Comparison of ENCODE assay signal across 19 mouse cellular contexts in the genomic region with DNA sequence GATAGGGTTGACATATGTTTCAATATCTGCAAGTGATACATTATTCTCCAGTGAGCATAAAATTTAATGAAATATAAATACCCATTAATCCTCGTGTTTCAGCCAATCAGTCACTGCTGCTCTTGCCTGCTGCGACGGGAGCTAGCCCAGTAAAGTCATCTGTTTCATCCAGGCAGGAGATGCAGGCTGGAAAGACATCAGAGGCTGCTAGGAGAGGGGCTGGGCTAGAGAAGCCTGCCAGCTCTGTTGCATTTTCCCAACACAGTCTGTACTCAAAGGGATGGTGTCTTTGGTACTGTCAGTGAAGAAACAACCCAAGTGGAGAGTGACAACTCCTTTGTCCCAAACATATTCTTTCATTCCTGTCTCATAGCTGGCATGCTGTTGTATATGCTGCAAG.
DNase-seq lines count a peak whose midpoint lies in the region; ATAC-seq lines count a peak whose summit lies in the region.
"Had no signal": no experiment of that assay in that cellular context is flagged by ENCODE, and none has a peak within 500 bp of the region (broad histone marks: within the 10 kb centered on the region; RNA-seq: fewer than 3 reads in every experiment).

No protein-coding gene starts in this region.

- no peak overlapping the region for H3K4me3 ChIP-seq in heart, embryonic 11.5 days (ENCODE audit: low read depth, low read length)
- H3K4me3 ChIP-seq in midbrain, embryonic 15.5 days: no peak overlapping the region
- H3K4me3 ChIP-seq in midbrain, embryonic 10.5 days: no peak overlapping the region
- H3K4me3 ChIP-seq: embryonic facial prominence, embryonic 12.5 days; forebrain, embryonic 13.5 days; heart, embryonic 10.5 days; heart, embryonic 15.5 days had no signal

- WGBS in heart, embryonic 11.5 days (ENCODE audit: insufficient replicate concordance): 55% methylated on average over 3 of the region's 3 CpGs
- 42% methylated on average over 3 of the region's 3 CpGs for WGBS in midbrain, embryonic 15.5 days
- WGBS in midbrain, embryonic 10.5 days: 73% methylated on average over 3 of the region's 3 CpGs

- no peaks in the 10 kb centered on the region for H3K4me1 ChIP-seq in heart, embryonic 11.5 days (ENCODE audit: control insufficient read depth, insufficient read depth, low read length)
- no peaks in the 10 kb centered on the region for H3K4me1 ChIP-seq in midbrain, embryonic 15.5 days
- peaks cover 8% of the 10 kb centered on the region; the same call in 1 of the 2 replicates for H3K4me1 ChIP-seq in midbrain, embryonic 10.5 days
- H3K4me1 ChIP-seq: embryonic facial prominence, embryonic 12.5 days; forebrain, embryonic 13.5 days; heart, embryonic 10.5 days; heart, embryonic 15.5 days had no signal

- no peak overlapping the region for H3K9ac ChIP-seq in heart, embryonic 11.5 days (ENCODE audit: low read depth, low read length)
- no peak overlapping the region for H3K9ac ChIP-seq in midbrain, embryonic 15.5 days
- H3K9ac ChIP-seq: embryonic facial prominence, embryonic 12.5 days; forebrain, embryonic 13.5 days; heart, embryonic 15.5 days had no signal

- peaks cover 3% of the 10 kb centered on the region; the same call in 1 of the 2 replicates for H3K27me3 ChIP-seq in heart, embryonic 11.5 days (ENCODE audit: control insufficient read depth, insufficient read depth, low read length)
- H3K27me3 ChIP-seq in midbrain, embryonic 15.5 days (replicated peaks): peaks cover 6% of the 10 kb centered on the region; the same call in 1 of the 2 replicates
- peaks cover 41% of the 10 kb centered on the region for H3K27me3 ChIP-seq in midbrain, embryonic 10.5 days (ENCODE audit: low read depth, poor library complexity, severe bottlenecking)
- H3K27me3 ChIP-seq: embryonic facial prominence, embryonic 12.5 days had no signal

- H3K36me3 ChIP-seq in heart, embryonic 11.5 days (ENCODE audit: control insufficient read depth, insufficient read depth, low read length): no peaks in the 10 kb centered on the region
- no peaks in the 10 kb centered on the region for H3K36me3 ChIP-seq in midbrain, embryonic 15.5 days (replicated peaks)
- H3K36me3 ChIP-seq in midbrain, embryonic 10.5 days: no peaks in the 10 kb centered on the region
- H3K36me3 ChIP-seq: embryonic facial prominence, embryonic 12.5 days; heart, embryonic 10.5 days; heart, embryonic 15.5 days had no signal

- H3K9me3 ChIP-seq in heart, embryonic 11.5 days (replicated peaks; ENCODE audit: control insufficient read depth, low read length): no peaks in the 10 kb centered on the region
- H3K9me3 ChIP-seq in midbrain, embryonic 15.5 days: no peaks in the 10 kb centered on the region
- no peaks in the 10 kb centered on the region for H3K9me3 ChIP-seq in midbrain, embryonic 10.5 days (replicated peaks)
- H3K9me3 ChIP-seq: embryonic facial prominence, embryonic 12.5 days; forebrain, embryonic 13.5 days; heart, embryonic 10.5 days; heart, embryonic 15.5 days had no signal

- H3K4me2 ChIP-seq in heart, embryonic 11.5 days: no peak overlapping the region
- H3K4me2 ChIP-seq in midbrain, embryonic 15.5 days: no peak overlapping the region
- H3K4me2 ChIP-seq: embryonic facial prominence, embryonic 12.5 days; forebrain, embryonic 13.5 days; heart, embryonic 15.5 days had no signal

- DNase-seq in heart, adult 11 months: peak; percentile 40
- peak; percentile 14 to 34 for DNase-seq in layer of hippocampus, postnatal 10 days (ENCODE audit: low spot score in 2 of 2)
- no peak for DNase-seq in layer of hippocampus, adult 9-10 months (ENCODE audit: low spot score)
- no peak for DNase-seq in midbrain, embryonic 10.5 days (ENCODE audit: low spot score)
- no peak for DNase-seq in lung, postnatal 25 days (ENCODE audit: low spot score)
- DNase-seq: adrenal gland, adult 2 months; adrenal gland, postnatal 25 days; cerebellum, adult 8-10 months; cerebellum, postnatal 25 days; gastrocnemius, postnatal 36 days; heart, adult 18-20 months; heart, postnatal 14 days had no signal

- no peak overlapping the region for H3K27ac ChIP-seq in heart, embryonic 11.5 days (ENCODE audit: low read depth, low read length)
- no peak overlapping the region for H3K27ac ChIP-seq in midbrain, embryonic 15.5 days
- H3K27ac ChIP-seq in midbrain, embryonic 10.5 days (replicated peaks): no peak overlapping the region
- H3K27ac ChIP-seq: embryonic facial prominence, embryonic 12.5 days; forebrain, embryonic 13.5 days; heart, embryonic 10.5 days; heart, embryonic 15.5 days had no signal

- no peak for ATAC-seq in heart, embryonic 11.5 days (replicated peaks; ENCODE audit: insufficient number of reproducible peaks, low FRiP score, low TSS enrichment)
- ATAC-seq in midbrain, embryonic 15.5 days (replicated peaks): peak; percentile 42; the same call in 1 of the 2 replicates
- ATAC-seq: forebrain, embryonic 13.5 days; intestine, embryonic 16.5 days had no signal

Comparison
In these comparisons a context has a peak if more than half of its experiments do, and no peak if none do; other contexts are left out.
1. DNase-seq: peak in heart, adult 11 months (single experiment) and layer of hippocampus, postnatal 10 days (2 of 2); none in layer of hippocampus, adult 9-10 months (single experiment), midbrain, embryonic 10.5 days (single experiment) and lung, postnatal 25 days (single experiment).